Comparison of ENCODE assay signal across 20 mouse cellular contexts in genomic region chr3:102602766-102603165, GRCm38 (mm10).
"Had no signal": no experiment of that assay in that cellular context is flagged by ENCODE, and none has a peak within 500 bp of the region (broad histone marks: within the 10 kb centered on the region; RNA-seq: fewer than 3 reads in every experiment).

No protein-coding gene starts in this region.

- H3K4me3 ChIP-seq: limb, embryonic 13.5 days; liver, embryonic 12.5 days; liver, embryonic 15.5 days; midbrain, embryonic 13.5 days; neural tube, embryonic 12.5 days; neural tube, embryonic 15.5 days; stomach, embryonic 15.5 days had no signal

- H3K4me1 ChIP-seq: liver, embryonic 12.5 days; liver, embryonic 15.5 days; neural tube, embryonic 12.5 days; neural tube, embryonic 15.5 days; stomach, embryonic 15.5 days had no signal

- H3K27ac ChIP-seq: limb, embryonic 13.5 days; liver, embryonic 12.5 days; liver, embryonic 15.5 days; midbrain, embryonic 13.5 days; neural tube, embryonic 12.5 days; neural tube, embryonic 15.5 days; stomach, embryonic 15.5 days had no signal

- H3K9ac ChIP-seq: limb, embryonic 13.5 days; liver, embryonic 12.5 days; liver, embryonic 15.5 days; midbrain, embryonic 13.5 days; neural tube, embryonic 12.5 days; neural tube, embryonic 15.5 days; stomach, embryonic 15.5 days had no signal

- DNase-seq: kidney, adult 11 months; kidney, adult 8-10 months; kidney, postnatal 14 days; kidney, postnatal 4 days; left cerebral cortex, postnatal 4 days; liver; lung, adult 18-20 months; lung, postnatal 14 days; lung, postnatal 4 days; retina, postnatal 1 day; right cerebral cortex, postnatal 25 days; spleen, adult 18-20 months; thymus, postnatal 25 days had no signal

- H3K27me3 ChIP-seq: limb, embryonic 13.5 days; liver, embryonic 12.5 days; liver, embryonic 15.5 days; midbrain, embryonic 13.5 days; neural tube, embryonic 12.5 days; neural tube, embryonic 15.5 days; stomach, embryonic 15.5 days had no signal

- H3K4me2 ChIP-seq: limb, embryonic 13.5 days; liver, embryonic 12.5 days; liver, embryonic 15.5 days; midbrain, embryonic 13.5 days; neural tube, embryonic 12.5 days; neural tube, embryonic 15.5 days; stomach, embryonic 15.5 days had no signal

- H3K9me3 ChIP-seq: liver, embryonic 12.5 days; liver, embryonic 15.5 days; midbrain, embryonic 13.5 days; neural tube, embryonic 12.5 days; neural tube, embryonic 15.5 days; stomach, embryonic 15.5 days had no signal

- ATAC-seq: liver, embryonic 12.5 days; midbrain, embryonic 13.5 days had no signal

- H3K36me3 ChIP-seq: limb, embryonic 13.5 days; liver, embryonic 12.5 days; liver, embryonic 15.5 days; midbrain, embryonic 13.5 days; neural tube, embryonic 12.5 days; neural tube, embryonic 15.5 days; stomach, embryonic 15.5 days had no signal
